Mouse (Mus musculus) lung, postnatal 0 days (tissue): ENCODE data around the gene Ilkap.
A peak's percentile ranks its signal among the peaks of the same experiment; 100 is the strongest.

Source experiments
- CTCF ChIP-seq: IDR thresholded peaks from 2 replicates; pipeline ENCODE4 v1.5.1; 2016; ENCODE audit warnings: antibody characterized with exemption, mild to moderate bottlenecking
- EP300 ChIP-seq: IDR thresholded peaks from 2 replicates; pipeline ENCODE4 v1.6.1; 2016; ENCODE audit warnings: antibody characterized with exemption, mild to moderate bottlenecking, control low read depth

DNA sequence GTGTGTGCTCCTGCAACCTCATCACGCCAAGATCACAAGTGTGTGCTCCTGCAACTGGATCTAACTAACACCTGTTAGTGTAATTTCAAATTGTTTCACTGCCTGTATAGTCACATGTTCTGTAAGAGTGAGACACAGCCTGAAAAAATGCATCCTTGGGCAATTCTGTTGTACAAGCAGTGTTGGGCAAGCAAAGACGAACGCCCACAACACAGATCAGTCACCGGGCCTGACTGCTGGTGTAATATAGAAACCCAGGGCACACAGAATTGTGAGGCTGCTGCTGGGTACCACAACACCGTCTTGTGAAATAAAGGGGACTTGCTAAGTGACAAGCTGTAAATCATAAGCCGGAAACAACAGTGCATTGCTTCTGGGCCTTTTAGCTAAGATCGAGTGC lies 39.0 kb upstream of the Ilkap start:
- TF ChIP-seq CTCF (no peak), EP300 (peak; percentile 93)
